Mouse (Mus musculus) stomach, postnatal 0 days (tissue): Measurements from ENCODE around the gene Cap1. TPM values are rescaled to one million over a fixed set of nuclear protein-coding genes. Genes with fewer than 3 reads are reported as not detected.

Experiments used
- ATAC-seq: fragments of 200-750 bp; cut with Nextera tagmentation; 2 replicates; pipeline ENCODE4 v1.8.0; 2017; ENCODE audit not compliant: low FRiP score, low TSS enrichment
- DNase-seq: peaks from one replicate; pipeline ENCODE4 v3.0.0-alpha.2; 2016; ENCODE audit warnings: low spot score
- H3K27ac ChIP-seq: fragments of 300-500 bp; sonication (generic); replicated peaks from 2 replicates; pipeline ENCODE4 v1.5.1; 2014; ENCODE audit warnings: mild to moderate bottlenecking, control low read depth
- H3K27me3 ChIP-seq: fragments of 300-500 bp; sonication (generic); 2 replicates; pipeline ENCODE4 v1.6.1; 2014; ENCODE audit warnings: low read length; ENCODE audit not compliant: control insufficient read depth, insufficient read depth
- H3K36me3 ChIP-seq: fragments of 300-500 bp; sonication (generic); 2 replicates; pipeline ENCODE4 v1.6.1; 2014; ENCODE audit warnings: low read length, mixed read lengths; ENCODE audit not compliant: control insufficient read depth, insufficient read depth
- H3K4me1 ChIP-seq: fragments of 300-500 bp; sonication (generic); replicated peaks from 2 replicates; pipeline ENCODE4 v1.6.1; 2014; ENCODE audit warnings: antibody characterized with exemption; ENCODE audit not compliant: control insufficient read depth, insufficient read depth
- H3K4me2 ChIP-seq: fragments of 300-500 bp; sonication (generic); replicated peaks from 2 replicates; pipeline ENCODE4 v1.6.1; 2014; ENCODE audit warnings: low read depth, mild to moderate bottlenecking, control low read depth, moderate library complexity
- H3K4me3 ChIP-seq: fragments of 300-500 bp; sonication (generic); 2 replicates; pipeline ENCODE4 v1.5.1; 2014; ENCODE audit warnings: low read depth, low read length, control low read depth
- H3K9ac ChIP-seq: fragments of 300-500 bp; sonication (generic); 2 replicates; pipeline ENCODE4 v1.6.1; 2014; ENCODE audit warnings: mild to moderate bottlenecking, low read length, control low read depth, mixed read lengths
- H3K9me3 ChIP-seq: fragments of 300-500 bp; sonication (generic); 2 replicates; pipeline ENCODE4 v1.6.1; 2016; ENCODE audit warnings: low read length; ENCODE audit not compliant: control insufficient read depth
- CTCF ChIP-seq: IDR thresholded peaks from 2 replicates; pipeline ENCODE4 v1.5.1; 2016; ENCODE audit warnings: antibody characterized with exemption, low read depth, mild to moderate bottlenecking, moderate library complexity
- EP300 ChIP-seq: optimal IDR thresholded peaks from 2 replicates; pipeline ENCODE3; 2016; ENCODE audit warnings: antibody characterized with exemption
- WGBS: fragments of 180-500 bp; shearing (Covaris S2); extraction: QIAGEN DNeasy Blood & Tissue Kit; methylation state at CpG from one replicate; pipeline ENCODE4 v1.1.7; 2014; 5-methylcytosine and 5-hydroxymethylcytosine counted together
- polyA plus RNA-seq: library from polyadenylated mRNA; unstranded; fragments of >200 nt; fragmentation: Nextera tagmentation; extraction: Ambion mirVana; gene quantifications from 2 replicates; pipeline ENCODE4 v1.2.1, GENCODE M21; 2015

The Cap1 gene
- polyA plus RNA-seq, 1 experiment from 2014 or later, result 56.2 TPM

DNA sequence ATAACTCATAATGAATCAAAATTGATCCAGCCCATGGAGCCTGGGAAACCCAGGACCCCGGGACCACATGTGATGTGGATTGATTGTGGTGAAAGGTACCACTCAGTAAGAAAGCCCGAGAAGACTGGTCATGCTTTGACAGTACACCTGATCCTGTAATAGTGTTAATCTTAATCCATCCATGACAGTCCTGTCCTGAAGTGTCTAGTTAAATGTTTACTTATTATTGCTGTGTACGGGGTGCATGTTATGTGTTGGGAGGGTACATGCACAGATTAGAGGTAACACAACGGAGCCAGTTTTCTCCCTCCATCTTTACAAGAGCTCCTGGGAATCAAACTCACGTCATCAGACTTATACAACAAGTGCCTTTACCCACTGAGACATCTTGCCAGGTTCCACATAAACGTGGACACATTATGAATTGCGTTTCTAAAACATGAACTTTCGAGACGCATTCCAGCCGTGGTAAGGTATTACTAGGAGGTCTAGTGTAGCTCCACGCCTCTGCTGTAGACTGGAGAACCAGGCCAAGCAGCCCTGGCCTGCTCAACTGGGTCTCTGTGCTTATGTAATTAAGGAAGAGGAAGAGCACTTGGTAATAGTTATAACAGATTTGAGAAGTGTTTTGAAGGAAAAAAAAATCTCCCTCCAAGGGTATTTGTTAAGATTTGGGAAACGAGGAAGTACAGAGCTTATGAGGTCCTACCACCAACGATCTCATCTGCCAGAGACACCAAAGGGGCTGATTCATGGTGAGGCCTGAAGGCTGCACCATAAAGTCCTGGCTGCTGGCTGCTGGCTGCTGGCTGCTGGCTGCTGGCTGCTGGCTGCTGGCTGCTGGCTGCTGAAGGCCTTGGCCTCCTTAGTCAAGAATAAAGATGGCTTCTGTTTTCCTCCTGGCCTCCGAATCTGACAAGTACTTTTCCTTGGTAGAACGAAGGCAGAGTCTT lies 37.8 kb upstream of the Cap1 start:
- Histone ChIP-seq H3K4me3 (no peak overlapping the region), H3K27ac (peak overlapping the region; percentile 35; the same call in 1 of the 2 replicates), H3K27me3 (no peaks in the 10 kb centered on the region), H3K4me2 (no peak overlapping the region), H3K9ac (no peak overlapping the region), H3K9me3 (no peaks in the 10 kb centered on the region), H3K36me3 (no peaks in the 10 kb centered on the region), H3K4me1 (no peaks in the 10 kb centered on the region)
- no peak for DNase-seq
- TF ChIP-seq EP300, result no peak
- TF ChIP-seq CTCF, result no peak
- ATAC-seq, result 0 out of 2 replicates have a peak, but pooled peaks have one; percentile 10
- 73% methylated on average over 15 of the region's 15 CpGs for WGBS

DNA sequence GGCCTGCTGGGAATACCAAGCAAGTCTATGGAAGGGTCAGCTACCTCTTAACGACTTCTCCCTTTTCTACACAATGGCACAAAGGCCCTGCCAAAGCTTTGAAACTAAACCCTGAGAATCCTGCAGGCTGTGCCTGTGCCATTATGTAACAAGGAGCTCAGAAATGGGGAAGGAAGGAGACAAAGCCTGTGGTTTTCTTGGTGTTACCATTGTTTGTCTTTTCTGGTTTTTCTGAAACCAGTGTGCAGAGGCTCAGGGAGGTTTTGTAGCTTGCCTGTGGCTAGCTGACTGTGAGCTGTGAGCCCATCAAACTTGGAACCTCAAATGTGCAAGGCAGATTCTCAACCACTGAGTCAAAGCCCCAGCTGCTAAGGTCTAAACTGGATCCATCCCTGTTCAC lies 37.0 kb upstream of the Cap1 start:
- Histone ChIP-seq H3K4me3 (no peak overlapping the region), H3K27ac (no peak overlapping the region), H3K4me2 (no peak overlapping the region), H3K27me3 (no peaks in the 10 kb centered on the region), H3K36me3 (no peaks in the 10 kb centered on the region), H3K9me3 (no peaks in the 10 kb centered on the region), H3K9ac (no peak overlapping the region), H3K4me1 (no peaks in the 10 kb centered on the region)
- TF ChIP-seq EP300 (no peak), CTCF (no peak)
- no peak for DNase-seq
- WGBS, result 36% methylated on average over 1 of the region's 1 CpGs
- ATAC-seq, result no peak

DNA sequence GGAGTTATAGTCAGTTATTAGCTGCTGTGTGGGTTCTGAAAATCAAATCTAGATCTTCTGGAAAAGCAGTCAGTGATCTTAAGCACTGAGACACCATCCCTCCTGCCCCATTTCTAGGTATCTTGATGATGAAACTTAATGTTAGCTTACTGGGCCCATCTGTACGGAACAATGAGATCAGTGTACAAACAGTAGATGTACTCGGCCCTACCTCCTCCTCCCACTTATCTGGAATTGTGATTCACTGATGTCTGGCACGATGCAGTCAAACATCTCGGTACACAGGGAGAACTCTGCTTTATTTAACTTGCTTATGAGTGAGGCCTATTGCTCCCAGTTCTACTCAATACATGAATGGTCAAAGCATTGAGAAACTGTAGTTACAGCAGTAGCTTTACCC lies 30.1 kb upstream of the Cap1 start:
- Histone ChIP-seq H3K9me3 (peaks cover 3% of the 10 kb centered on the region; the same call in 1 of the 2 replicates), H3K36me3 (no peaks in the 10 kb centered on the region), H3K27me3 (no peaks in the 10 kb centered on the region), H3K27ac (no peak overlapping the region), H3K4me2 (no peak overlapping the region), H3K9ac (no peak overlapping the region), H3K4me3 (no peak overlapping the region), H3K4me1 (no peaks in the 10 kb centered on the region)
- WGBS, result 72% methylated on average over 4 of the region's 4 CpGs
- DNase-seq (no peak), ATAC-seq (peak; percentile 71; the same call in 1 of the 2 replicates)
- no peak for TF ChIP-seq CTCF
- no peak for TF ChIP-seq EP300

DNA sequence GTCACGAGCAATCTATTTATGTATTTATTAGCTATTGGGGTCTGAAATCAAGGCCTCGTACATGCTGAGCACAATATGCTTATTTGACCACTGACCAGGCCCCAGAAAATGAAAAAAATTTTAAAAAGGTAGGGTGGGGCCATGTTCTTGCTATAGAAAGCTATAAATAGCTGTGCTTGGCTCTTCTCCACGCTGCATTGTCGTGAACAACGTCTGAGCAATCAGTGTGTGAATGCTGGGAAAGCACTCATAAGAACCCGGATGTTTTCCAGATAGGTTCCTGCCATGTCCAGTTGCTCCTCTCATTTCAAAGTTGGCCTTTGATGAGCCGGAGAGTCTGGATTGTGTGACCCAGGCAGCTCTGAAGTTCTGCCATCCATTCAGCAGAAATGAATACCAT lies 28.3 kb upstream of the Cap1 start:
- Histone ChIP-seq H3K27me3 (no peaks in the 10 kb centered on the region), H3K27ac (no peak overlapping the region), H3K4me3 (no peak overlapping the region), H3K4me2 (no peak overlapping the region), H3K36me3 (no peaks in the 10 kb centered on the region), H3K4me1 (no peaks in the 10 kb centered on the region), H3K9me3 (peaks cover 3% of the 10 kb centered on the region; the same call in 1 of the 2 replicates), H3K9ac (no peak overlapping the region)
- no peak for DNase-seq
- TF ChIP-seq CTCF (no peak), EP300 (no peak)
- WGBS, result 44% methylated on average over 7 of the region's 7 CpGs
- no peak for ATAC-seq

DNA sequence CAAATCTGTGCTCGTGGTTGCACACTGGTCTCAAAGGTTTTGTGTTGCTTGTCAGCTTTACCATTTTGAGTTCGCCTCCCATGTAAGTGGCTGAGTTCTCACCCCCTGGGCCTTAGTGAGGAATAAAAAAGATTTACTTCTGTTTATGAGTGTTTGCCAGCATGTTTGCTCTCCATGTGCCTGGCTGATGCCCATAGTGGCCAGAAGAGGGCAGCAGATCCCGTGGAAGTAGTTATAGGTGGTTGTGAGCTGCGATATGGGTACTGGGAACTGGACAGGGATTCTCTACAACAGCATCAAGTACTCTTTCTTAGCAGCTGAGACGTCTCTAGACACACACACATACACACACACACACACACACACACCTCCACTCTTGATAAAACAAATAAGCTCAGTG lies 26.8 kb upstream of the Cap1 start:
- no peak overlapping the region for H3K4me3 ChIP-seq
- H3K27ac ChIP-seq, result no peak overlapping the region
- ATAC-seq (no peak), DNase-seq (no peak)
- no peaks in the 10 kb centered on the region for H3K4me1 ChIP-seq
- no peak overlapping the region for H3K4me2 ChIP-seq
- no peak overlapping the region for H3K9ac ChIP-seq
- H3K9me3 ChIP-seq, result peaks cover 3% of the 10 kb centered on the region; the same call in 1 of the 2 replicates
- peak; percentile 62 for TF ChIP-seq CTCF
- no peak for TF ChIP-seq EP300
- no peaks in the 10 kb centered on the region for H3K36me3 ChIP-seq
- 70% methylated on average over 5 of the region's 5 CpGs for WGBS
- H3K27me3 ChIP-seq, result no peaks in the 10 kb centered on the region

DNA sequence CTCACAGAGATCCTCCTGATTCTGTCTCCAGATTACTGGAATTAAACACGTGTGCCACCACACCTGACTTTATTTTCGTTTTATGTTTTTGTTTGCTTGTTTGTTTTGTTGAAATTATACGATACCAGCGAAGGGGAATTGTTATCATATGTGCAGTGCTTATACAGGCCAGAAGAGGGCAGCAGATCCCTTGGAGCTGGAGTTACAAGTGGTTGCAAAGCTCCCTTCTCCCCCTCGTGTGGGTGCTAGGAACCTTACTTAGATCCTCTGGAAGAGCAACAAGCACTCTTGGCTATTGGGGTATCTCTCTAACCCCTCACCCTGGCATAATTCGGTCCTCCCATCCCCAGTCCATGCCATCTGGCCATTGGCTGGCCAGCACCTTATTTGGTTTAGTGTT lies 24.7 kb upstream of the Cap1 start:
- no peak for DNase-seq
- TF ChIP-seq EP300 (no peak), CTCF (peak; percentile 76)
- no peaks in the 10 kb centered on the region for H3K4me1 ChIP-seq
- H3K4me2 ChIP-seq, result no peak overlapping the region
- H3K27me3 ChIP-seq, result no peaks in the 10 kb centered on the region
- ATAC-seq, result no peak
- H3K4me3 ChIP-seq, result no peak overlapping the region
- H3K9ac ChIP-seq, result no peak overlapping the region
- no peak overlapping the region for H3K27ac ChIP-seq
- peaks cover 3% of the 10 kb centered on the region; the same call in 1 of the 2 replicates for H3K9me3 ChIP-seq
- 35% methylated on average over 6 of the region's 6 CpGs for WGBS
- no peaks in the 10 kb centered on the region for H3K36me3 ChIP-seq
